Mouse (Mus musculus): Measurements from ENCODE around the gene Sorcs1.

Gene Sorcs1

DNA sequence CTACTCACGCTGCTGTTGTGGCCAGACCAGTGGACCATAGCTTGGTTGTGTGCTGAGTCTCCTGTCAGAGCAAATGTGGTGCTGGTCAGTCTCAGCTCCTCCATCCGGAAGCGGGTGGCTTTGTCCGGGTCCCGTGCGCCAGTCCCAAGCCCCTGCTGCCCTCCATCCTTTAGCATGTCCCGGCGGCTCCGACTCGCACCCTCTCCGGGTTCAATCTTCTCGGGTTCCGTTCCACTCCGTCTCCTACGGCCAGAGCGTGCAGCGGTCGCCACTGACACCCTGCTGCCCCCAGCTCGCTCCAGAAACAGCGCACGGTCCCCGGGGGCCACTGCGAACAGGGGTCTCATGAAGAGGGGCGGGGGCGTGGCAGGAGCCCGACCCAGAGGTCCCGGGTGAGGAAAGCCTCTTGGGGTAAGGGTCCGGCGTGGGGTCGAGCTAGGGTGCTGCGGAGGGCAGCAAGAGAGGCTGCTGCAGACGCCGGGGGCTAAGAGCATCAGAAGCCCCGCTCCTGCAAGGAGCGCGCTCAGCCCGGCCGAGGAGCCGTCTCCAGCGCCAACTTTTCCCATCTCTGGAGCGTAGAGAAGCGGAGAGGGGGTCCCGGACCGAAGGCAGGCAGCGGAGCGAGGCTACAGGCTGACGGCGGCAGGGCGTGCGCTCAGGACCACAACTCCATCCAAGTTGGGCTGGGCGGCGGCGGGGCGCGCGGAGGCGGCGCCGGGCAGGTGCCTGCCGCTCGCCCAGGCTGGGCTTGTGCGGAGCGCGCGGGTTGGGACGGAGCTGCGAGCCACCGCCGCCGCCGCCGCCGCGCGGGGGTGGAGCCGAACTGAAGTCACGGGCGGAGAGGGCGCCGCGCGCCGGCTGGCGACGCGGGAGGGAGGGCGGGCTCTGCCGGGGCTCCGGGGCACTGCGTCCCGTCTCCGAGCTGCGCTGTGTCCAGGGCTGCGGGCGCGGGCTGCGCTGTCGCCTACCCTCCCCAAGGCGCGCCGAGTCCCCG, at the start of gene Sorcs1:
Gene Sorcs1, minus strand, starts transcription at position 744 of the 994 bp plus-strand sequence.
- DNase-seq (ENCODE audit: low read depth, low spot score) = no peak

DNA sequence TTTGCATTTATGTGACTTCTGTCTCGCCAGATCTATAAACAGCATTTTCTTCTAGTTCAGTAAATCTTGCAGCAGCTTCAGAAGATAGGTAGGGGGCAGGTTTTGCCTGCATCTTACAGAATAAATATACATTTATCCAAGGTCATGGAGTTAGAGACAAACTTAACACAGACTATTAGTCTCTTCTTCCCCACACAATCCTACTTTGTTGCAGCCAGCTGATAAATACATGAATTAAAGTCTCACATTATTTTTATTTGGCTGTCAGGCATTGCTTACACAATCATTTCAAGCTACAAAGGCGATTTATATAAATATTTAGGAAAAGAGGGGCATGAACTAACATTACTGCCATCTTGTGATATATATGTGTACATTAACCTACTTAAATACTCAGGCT, 4.8 kb upstream of the Sorcs1 start:
- DNase-seq (ENCODE audit: low read depth, low spot score) = no peak

DNA sequence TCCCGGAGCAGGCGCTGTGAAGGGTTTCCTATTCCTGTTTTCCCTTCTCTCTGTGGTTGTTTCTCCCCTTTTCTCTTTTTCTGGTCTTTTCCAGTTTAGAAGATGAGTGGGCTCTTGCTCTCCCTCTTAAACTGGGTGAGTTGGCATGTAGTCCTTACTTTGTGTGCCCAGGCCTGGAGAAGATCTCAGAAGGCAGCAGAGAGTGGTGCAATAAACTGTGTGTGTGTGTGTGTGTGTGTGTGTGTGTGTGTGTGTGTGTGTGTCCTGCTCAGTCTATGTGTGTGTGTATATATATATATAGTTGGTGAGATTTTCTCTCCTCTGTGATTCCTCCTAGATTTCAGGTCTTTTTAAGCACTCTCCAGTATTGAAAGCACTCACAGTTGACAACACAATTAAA, 500 bp upstream of the Sorcs1 start:
- no peak for DNase-seq (ENCODE audit: low read depth, low spot score)

DNA sequence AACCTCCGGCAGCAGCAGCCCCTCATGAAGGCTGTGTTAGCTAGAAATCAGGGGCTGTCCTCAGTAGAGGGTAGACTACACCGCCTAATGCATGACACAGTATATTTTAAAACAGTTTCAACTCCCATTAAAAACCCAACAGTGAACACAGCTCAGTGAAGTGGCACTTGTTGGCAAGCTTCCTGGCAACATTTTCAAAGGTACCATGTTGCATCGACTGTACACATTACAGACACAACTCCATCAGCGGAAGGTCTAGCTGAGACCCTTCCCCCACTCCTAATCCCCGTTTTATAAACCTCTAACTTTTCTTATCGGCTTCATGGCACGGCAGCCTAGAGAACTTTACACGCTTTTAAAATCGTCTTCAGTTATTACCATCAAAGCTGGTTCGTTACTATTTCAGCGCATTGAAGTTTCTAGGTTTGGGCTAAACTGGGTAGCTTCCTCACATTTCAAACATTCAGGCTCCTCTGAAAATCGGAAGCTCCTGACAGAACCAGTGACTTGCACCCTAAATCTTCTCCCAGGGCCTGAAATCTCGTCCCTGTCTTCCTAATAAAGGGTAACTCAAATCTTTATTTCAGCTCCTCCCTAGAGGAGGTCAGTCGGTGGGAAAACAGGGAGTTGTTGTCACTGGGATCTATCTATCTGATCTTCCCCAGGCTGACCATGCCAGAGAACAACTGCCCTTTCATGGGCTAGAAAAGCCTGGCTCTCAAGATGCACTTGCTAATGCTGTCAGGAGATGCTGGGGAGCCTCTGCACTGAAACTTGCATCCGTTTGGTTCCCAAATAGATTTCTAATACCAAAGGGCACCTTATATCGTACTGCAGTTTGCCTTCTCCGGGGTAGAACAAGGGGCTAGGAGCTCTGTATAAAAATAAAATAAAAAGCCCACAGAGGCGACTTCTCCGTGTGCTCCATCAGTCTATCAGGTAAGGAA, 1.6 kb downstream of the Sorcs1 start:
- DNase-seq (ENCODE audit: low read depth, low spot score) = no peak

DNA sequence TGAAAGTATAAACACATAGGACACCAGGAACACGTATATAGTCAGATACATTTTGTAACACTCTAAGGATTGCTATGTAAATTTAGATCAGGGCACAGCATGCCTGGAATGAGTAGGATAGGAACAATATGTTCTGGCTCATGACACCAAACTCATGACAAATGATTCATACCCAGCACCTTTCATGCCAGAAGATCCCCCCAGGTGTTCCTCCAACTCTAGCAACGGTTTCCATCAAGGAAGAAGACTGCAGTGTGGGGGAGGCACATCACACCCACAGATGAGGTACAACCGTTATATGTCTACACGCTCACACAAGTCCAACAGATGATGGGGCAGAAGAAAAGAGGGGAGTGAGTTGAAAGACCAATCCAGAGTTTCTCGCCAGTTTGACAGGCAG, 3.5 kb downstream of the Sorcs1 start:
- no peak for DNase-seq (ENCODE audit: low read depth, low spot score)

DNA sequence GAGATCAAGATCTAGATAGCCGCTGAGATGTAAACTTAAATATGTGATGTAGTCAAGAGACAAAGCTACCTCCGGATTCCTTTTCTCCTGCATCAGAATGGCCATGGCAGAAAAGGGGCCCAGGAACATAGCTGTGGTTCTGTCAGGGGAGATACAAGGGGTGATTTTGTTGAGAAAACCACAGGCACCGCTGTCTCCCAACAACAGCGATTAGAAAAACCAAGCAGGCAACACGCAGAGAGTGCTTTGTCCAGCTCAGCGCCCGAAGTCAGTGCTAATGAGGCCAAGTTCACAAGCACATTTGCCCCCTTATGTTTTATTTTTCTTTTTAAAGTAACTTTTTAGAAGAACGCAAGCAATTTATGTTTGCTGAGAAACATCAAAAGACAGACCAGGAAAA, 10.9 kb downstream of the Sorcs1 start:
- no peak for DNase-seq (ENCODE audit: low read depth, low spot score)

DNA sequence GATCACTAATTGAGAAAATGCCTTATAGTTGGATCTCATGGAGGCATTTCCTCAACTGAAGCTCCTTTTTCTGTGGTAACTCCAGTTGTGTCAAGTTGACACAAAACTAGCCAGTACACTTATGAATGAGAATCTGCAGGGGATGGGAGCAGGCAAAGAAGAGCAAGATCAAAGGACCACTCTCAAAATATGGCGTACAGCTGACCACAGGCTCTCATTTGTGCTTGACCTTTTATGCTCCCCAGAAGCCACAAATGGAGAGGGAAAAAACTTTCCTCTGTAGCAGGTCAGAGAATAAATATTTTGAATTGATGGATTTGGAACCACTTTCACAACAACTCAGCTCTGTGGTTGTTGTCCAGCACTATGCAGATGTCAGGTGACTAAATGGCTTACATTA, 14.1 kb downstream of the Sorcs1 start:
- no peak for DNase-seq (ENCODE audit: low read depth, low spot score)

DNA sequence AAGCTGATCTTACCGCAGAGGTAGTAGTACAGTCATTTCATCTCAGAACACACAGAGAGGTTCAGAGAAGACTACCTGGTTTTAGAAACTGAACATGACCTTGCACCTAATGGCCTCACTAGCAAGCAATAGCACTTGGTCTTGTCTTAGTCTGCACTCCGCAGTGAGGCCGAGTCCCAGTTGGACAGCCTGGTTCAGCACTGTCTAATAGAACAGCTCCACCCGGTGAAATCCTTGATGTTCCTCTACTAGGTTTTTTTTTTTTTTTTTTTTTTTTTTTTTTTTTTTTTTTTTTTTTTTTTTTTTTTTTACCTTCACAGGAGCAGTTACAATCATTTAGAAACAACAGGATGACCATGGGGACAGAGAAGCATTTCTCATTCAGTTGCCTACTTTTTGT, 19.3 kb downstream of the Sorcs1 start:
- DNase-seq (ENCODE audit: low read depth, low spot score) = no peak

DNA sequence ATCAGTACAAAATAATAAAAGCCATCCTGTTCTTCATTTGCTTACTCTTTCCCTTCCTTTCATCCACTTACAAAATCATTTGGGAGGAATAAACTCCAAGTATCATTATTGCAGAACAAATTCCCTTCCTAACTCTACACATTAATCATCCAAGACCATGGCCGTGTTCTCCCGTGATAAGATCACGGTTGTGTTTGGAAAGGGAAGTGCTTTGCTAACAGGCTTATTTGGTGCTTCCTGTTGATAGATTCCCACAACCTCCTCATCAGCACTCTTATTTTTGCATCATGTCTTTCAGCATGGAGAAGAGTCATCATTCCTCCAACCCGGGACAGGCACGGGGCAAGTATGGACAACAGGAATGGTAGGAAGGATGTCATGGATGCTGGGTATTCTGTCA, 25.7 kb downstream of the Sorcs1 start:
- no peak for DNase-seq (ENCODE audit: low read depth, low spot score)

DNA sequence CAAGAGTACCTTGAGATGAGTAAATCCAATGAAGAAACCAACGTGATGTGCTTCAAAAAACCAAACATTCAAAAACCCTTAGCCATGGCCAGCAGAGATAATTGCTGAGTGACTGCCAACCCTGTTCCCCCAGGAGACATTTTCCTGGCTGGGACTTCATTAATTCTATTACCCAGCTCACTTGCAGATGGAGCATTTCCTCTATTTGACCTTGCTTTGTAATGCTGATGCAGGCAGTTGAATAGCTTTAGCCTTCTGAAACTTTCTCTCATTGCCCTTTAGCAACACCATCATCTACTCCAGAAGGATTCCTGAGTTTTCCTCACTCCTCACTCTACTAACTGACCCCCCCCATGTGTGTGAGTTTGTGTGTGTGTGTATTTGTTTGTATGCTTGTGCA, 34.6 kb downstream of the Sorcs1 start:
- DNase-seq (ENCODE audit: low read depth, low spot score) = no peak

DNA sequence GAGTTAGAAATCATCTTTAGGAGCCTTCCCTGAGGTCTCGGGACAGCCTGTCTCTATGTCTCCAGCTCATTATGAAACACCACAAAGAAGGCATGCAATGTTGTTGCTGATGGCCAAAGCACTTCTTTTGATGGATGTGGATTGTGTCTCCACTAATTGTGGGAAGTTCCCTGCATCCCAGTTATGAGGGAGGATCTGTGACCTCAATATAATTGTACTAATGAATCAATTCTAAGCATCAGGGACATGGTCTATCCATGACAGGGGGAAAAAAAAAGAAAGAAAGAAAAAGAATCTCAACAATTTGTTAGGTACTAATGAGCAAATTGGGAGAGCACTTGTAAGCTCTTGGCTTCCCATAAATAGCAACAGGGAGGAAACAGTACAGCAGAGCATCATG, 36.3 kb downstream of the Sorcs1 start:
- no peak for DNase-seq (ENCODE audit: low read depth, low spot score)

DNA sequence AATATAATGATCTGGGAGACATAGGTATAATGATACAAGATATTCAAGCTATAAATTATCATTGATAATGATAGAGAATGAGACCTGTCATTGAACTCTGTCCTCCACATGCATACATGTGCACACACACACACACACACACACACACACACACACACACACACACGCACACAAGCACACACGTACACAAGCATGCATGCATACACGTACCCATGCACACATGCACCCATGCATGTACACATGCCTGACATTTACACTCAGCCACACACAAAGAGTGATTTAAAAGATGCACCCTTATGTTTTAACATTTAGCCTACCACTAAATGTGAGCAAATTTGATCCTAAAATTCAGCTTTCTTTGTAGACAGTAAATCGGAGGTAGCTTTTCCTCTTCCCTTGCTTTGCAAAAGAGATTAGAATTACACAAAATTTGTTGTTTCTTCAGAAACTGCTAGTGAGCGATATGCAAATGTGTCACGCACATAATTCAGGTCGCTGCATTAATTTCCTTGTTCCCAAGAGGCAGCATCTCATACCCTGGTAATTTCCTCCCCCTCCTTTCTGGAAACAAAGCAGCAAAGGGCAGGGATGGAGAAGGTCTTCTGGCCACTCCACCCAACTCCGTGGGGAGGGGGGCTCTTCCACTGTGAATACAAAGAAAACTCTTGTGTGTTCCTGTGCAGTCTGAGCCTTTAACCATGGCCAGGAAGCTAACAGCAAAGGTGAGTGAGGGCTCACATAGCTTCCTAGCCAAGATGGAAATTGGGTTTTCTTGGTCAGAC, 38.0 kb downstream of the Sorcs1 start:
- DNase-seq (ENCODE audit: low read depth, low spot score) = no peak

DNA sequence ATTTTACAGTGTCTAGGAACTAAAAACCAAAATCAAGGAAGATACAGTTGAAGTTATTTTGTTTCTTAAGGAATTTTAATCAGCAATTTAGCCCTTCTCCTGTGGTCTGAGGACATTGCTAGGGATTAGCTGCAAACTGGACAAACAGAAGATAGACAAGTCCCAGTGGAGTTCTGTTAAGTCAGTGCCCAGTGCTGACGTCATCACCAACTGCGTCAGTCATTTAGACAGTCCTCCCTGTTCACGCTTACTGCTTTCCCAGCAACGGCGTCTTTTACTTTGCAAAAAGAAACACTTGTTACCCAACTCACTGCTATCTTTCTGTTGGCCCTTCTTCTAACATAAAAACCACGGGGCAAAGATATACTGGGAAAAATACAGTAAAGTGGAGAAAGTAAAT, 40.3 kb downstream of the Sorcs1 start:
- DNase-seq (ENCODE audit: low read depth, low spot score) = no peak

DNA sequence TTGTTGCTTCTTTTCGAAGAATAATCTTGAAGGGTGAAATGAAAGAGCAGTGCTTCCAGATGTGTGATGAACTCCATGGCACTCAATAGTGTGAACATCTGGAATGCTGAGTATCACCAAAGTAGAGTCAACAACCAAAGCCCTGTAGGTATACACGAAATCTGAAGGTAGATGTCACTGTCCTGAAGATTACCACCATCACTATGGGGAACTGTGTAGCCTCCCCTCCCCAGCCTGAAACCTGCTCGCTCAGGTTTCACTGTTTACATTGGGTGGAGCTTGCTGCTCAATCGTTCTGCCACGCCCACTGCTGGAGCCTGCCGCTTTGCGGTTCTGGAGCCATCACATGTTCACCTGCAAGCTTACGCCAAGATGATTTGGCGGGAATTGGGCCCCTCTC, 64.4 kb downstream of the Sorcs1 start:
- no peak for DNase-seq (ENCODE audit: low read depth, low spot score)

DNA sequence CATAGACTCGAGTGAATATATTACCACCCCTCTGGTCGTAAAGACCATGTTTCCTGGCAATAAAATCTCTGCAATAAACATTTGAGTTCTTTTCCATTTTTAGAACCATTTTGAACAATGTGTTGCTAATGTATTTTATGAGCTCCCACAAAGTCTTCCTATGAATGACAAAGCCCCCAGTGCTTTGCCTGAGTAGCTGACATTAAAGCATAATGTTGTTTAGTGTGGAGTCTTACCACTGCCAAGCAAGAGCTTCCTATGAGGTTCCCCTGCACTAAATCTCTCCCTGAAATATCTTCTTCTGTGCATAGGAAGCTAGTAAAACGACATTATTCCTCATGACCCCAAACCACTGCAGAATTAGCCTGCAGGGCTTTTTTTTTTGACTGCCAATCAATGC, 66.8 kb downstream of the Sorcs1 start:
- no peak for DNase-seq (ENCODE audit: low read depth, low spot score)

DNA sequence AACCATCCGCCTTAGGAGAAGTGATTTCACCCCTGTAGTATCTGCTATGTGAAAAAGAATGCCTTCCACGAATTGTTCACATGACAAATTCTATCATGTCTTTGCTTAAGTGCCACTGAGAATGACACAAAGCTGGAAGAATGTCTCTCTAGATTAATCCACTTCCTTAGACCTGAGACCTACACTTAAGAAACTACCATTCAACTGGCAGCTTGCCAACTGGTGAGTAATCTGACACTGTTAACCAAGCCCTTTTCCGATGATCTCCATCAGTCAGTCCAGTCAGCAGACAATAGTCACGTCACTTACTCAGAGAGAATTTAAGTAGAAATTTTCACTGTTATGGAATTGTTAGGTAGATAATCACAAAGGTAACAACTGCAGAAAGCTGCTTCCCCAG, 74.6 kb downstream of the Sorcs1 start:
- DNase-seq (ENCODE audit: low read depth, low spot score) = no peak

DNA sequence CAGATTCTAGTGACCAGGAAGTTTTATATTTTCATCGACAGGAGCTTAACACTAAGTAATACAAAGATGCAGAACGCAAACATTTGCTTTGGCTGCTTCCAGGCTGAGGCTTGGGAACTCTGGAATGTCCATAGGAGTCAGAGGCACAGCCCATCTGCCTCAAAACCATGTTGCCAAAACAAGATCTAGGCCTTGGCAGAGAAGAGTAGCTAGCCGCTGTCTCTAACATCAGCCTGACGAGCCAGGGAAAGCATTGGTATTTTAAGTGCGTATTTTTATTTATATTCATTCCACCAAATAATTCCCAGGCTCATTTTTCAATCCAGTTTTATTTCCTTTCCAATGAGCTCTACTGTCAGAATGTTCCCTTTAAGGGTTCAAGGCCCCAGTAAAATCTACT, 75.1 kb downstream of the Sorcs1 start:
- no peak for DNase-seq (ENCODE audit: low read depth, low spot score)

DNA sequence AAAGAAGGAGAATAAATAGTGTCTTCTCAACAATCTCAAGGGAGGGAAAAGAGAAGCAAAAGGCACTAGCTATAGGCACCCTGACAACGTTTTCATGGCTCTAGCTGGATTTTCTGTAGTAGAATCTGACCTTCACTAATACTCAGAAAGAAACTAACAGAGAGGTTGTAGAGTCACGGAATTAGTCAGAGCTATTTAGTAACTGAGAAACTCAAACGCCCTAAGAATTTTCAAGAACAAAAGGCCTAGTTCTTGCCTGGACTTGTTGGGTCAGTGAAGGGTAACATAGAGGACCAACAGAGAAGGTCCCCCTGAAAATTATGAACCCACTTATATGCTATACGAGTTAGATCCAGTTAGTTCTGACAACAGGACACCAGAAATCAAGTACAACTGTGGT, 81.1 kb downstream of the Sorcs1 start:
- DNase-seq (ENCODE audit: low read depth, low spot score) = no peak

DNA sequence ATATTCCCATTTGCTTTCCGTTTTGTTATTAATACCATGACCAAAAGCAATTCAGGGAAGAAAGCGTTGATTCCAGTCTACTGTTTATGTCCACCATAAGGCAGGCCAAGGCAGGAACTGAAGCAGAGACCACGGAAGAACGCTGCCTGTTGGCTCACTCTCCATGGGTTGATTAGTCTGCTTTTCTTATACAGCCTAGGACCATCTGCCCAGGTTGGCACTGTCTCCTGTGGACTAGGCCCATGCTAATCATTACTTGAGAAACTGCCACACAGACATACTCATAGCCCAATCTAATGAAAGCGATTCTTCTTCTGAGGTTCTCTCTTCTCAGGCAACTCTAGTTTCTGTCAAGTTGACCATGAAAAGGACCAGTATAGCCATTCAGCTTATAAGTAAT, 92.3 kb downstream of the Sorcs1 start:
- no peak for DNase-seq (ENCODE audit: low read depth, low spot score)

DNA sequence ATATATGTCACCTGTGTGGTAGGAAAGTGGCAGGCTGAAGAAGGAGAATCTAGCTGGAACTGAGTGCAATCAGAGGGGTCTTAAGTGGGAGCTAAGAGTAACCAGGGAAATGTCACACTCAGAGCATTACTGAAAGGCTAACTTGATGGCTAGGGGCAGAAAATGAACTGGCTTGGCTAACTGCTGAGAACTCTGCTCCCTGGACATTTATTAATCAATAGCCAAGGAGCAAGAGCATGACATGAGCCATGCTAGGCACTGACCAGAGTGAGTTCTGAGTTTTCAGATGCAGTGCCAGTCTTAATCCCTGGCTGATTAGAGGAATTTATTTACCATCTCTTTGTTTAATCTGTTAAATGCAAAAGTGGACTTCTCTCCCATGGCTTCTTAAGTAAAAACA, 95.5 kb downstream of the Sorcs1 start:
- no peak for DNase-seq (ENCODE audit: low read depth, low spot score)

DNA sequence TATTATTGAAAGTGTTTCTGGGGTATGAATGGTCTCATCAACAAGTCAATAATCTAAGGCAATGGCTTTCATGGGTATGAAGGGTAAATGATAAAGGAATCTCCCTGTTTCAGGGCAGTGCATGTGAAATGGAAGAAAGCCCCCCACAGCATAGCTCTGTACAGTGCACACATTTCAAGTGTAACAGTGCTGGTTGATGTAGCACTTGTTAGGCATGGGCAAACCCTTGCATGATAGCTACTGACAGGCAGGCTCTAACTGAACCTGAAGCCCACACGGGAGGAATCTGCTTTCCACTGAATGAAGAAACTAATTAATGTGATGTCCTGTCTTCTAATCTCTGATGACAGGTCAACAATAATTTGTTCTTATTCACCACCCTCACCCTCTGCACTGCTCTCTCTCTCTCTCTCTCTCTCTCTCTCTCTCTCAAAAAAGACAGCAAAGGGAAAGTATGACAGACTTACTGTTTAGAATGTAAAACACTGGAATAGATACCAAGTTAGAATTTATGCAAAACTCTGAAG, 108.7 kb downstream of the Sorcs1 start:
- DNase-seq (ENCODE audit: low read depth, low spot score) = no peak

Measured in brain, embryonic 18.5 days (tissue).